Mouse (Mus musculus) hindbrain, embryonic 16.5 days (tissue): ENCODE measurements around the gene Tcam1. TPM values are rescaled to one million over a fixed set of nuclear protein-coding genes. Genes with fewer than 3 reads are reported as not detected.

Experiments
- ATAC-seq: fragments of 200-750 bp; cut with Nextera tagmentation; 2 replicates; pipeline ENCODE4 v1.8.0; 2017; ENCODE audit warnings: moderate TSS enrichment, moderate library complexity
- H3K27ac ChIP-seq: fragments of 300-500 bp; sonication (generic); 2 replicates; pipeline ENCODE4 v1.5.1; 2014; ENCODE audit warnings: low read depth, mild to moderate bottlenecking, control low read depth, low read length, moderate library complexity
- H3K27me3 ChIP-seq: fragments of 300-500 bp; sonication (generic); replicated peaks from 2 replicates; pipeline ENCODE4 v1.6.1; 2014; ENCODE audit warnings: low read length; ENCODE audit not compliant: control insufficient read depth, insufficient read depth
- H3K36me3 ChIP-seq: fragments of 300-500 bp; sonication (generic); 2 replicates; pipeline ENCODE4 v1.6.1; 2014; ENCODE audit warnings: mild to moderate bottlenecking, low read length, moderate library complexity, mixed read lengths; ENCODE audit not compliant: control insufficient read depth, insufficient read depth
- H3K4me1 ChIP-seq: fragments of 300-500 bp; sonication (generic); 2 replicates; pipeline ENCODE4 v1.6.1; 2014; ENCODE audit warnings: low read depth, low read length; ENCODE audit not compliant: control insufficient read depth, insufficient read depth
- H3K4me2 ChIP-seq: fragments of 300-500 bp; sonication (generic); 2 replicates; pipeline ENCODE4 v1.6.1; 2014; ENCODE audit warnings: mild to moderate bottlenecking, low read length, control low read depth, moderate library complexity
- H3K4me3 ChIP-seq: fragments of 300-500 bp; sonication (generic); 2 replicates; pipeline ENCODE4 v1.5.1; 2014; ENCODE audit warnings: mild to moderate bottlenecking, low read length, control low read depth, moderate library complexity
- H3K9ac ChIP-seq: fragments of 300-500 bp; sonication (generic); 2 replicates; pipeline ENCODE4 v1.6.1; 2014; ENCODE audit warnings: low read depth, mild to moderate bottlenecking, control low read depth, low read length, moderate library complexity
- H3K9me3 ChIP-seq: fragments of 300-500 bp; sonication (generic); 2 replicates; pipeline ENCODE4 v1.6.1; 2014; ENCODE audit warnings: mild to moderate bottlenecking, low read length, moderate library complexity; ENCODE audit not compliant: control insufficient read depth
- WGBS: fragments of 180-500 bp; shearing (Covaris S2); extraction: QIAGEN DNeasy Blood & Tissue Kit; methylation state at CpG from one replicate; pipeline ENCODE4 v1.1.7; 2014; 5-methylcytosine and 5-hydroxymethylcytosine counted together
- polyA plus RNA-seq: library from polyadenylated mRNA; unstranded; fragments of >200 nt; fragmentation: Nextera tagmentation; extraction: Ambion mirVana; gene quantifications from 2 replicates; pipeline ENCODE4 v1.2.1, GENCODE M21; 2015

Gene Tcam1
- polyA plus RNA-seq, 1 experiment from 2014 or later: 0.06 TPM

GRCm38 (mm10) chr11:106286206-106286605 lies 9.7 kb downstream of the Tcam1 start:
- Histone ChIP-seq H3K4me2 (no peak overlapping the region), H3K27me3 (no peaks in the 10 kb centered on the region), H3K4me3 (no peak overlapping the region), H3K9ac (no peak overlapping the region), H3K27ac (no peak overlapping the region), H3K9me3 (no peaks in the 10 kb centered on the region), H3K36me3 (no peaks in the 10 kb centered on the region), H3K4me1 (no peaks in the 10 kb centered on the region)
- WGBS: 78% methylated on average over 7 of the region's 7 CpGs
- no peak for ATAC-seq

GRCm38 (mm10) chr11:106286987-106287386 lies 10.5 kb downstream of the Tcam1 start:
- H3K27ac ChIP-seq: no peak overlapping the region
- H3K27me3 ChIP-seq: no peaks in the 10 kb centered on the region
- WGBS: 56% methylated on average over 11 of the region's 11 CpGs
- no peaks in the 10 kb centered on the region for H3K36me3 ChIP-seq
- H3K4me3 ChIP-seq: no peak overlapping the region
- no peaks in the 10 kb centered on the region for H3K4me1 ChIP-seq
- no peaks in the 10 kb centered on the region for H3K9me3 ChIP-seq
- H3K4me2 ChIP-seq: no peak overlapping the region
- H3K9ac ChIP-seq: no peak overlapping the region
- ATAC-seq: no peak

- ATAC-seq: no peak
- H3K36me3 ChIP-seq: no peaks in the 10 kb centered on the region
- H3K4me2 ChIP-seq: no peak overlapping the region
- H3K4me1 ChIP-seq: no peaks in the 10 kb centered on the region
- H3K27me3 ChIP-seq: no peaks in the 10 kb centered on the region
- no peak overlapping the region for H3K27ac ChIP-seq
- no peak overlapping the region for H3K4me3 ChIP-seq
- no peak overlapping the region for H3K9ac ChIP-seq
- no peaks in the 10 kb centered on the region for H3K9me3 ChIP-seq
- 50% methylated on average over 8 of the region's 8 CpGs for WGBS
Observed at GRCm38 (mm10) chr11:106289369-106289768, 12.9 kb downstream of the Tcam1 start.

GRCm38 (mm10) chr11:106290376-106290775 lies 13.9 kb downstream of the Tcam1 start:
- Histone ChIP-seq H3K27me3 (no peaks in the 10 kb centered on the region), H3K4me3 (no peak overlapping the region), H3K9me3 (no peaks in the 10 kb centered on the region), H3K36me3 (no peaks in the 10 kb centered on the region), H3K9ac (no peak overlapping the region), H3K4me2 (no peak overlapping the region), H3K27ac (no peak overlapping the region), H3K4me1 (no peaks in the 10 kb centered on the region)
- no peak for ATAC-seq
- 90% methylated on average over 5 of the region's 5 CpGs for WGBS

GRCm38 (mm10) chr11:106291861-106292260 lies 15.4 kb downstream of the Tcam1 start:
- H3K4me3 ChIP-seq: no peak overlapping the region
- H3K4me1 ChIP-seq: no peaks in the 10 kb centered on the region
- no peaks in the 10 kb centered on the region for H3K9me3 ChIP-seq
- 86% methylated on average over 2 of the region's 2 CpGs for WGBS
- H3K27me3 ChIP-seq: no peaks in the 10 kb centered on the region
- no peak for ATAC-seq
- H3K27ac ChIP-seq: no peak overlapping the region
- H3K36me3 ChIP-seq: no peaks in the 10 kb centered on the region
- H3K4me2 ChIP-seq: no peak overlapping the region
- no peak overlapping the region for H3K9ac ChIP-seq

- H3K4me3 ChIP-seq: no peak within 1 kb of the TSS
- WGBS: 82% methylated on average over 9 of the region's 9 CpGs
- no peak within 1 kb of the TSS for H3K9ac ChIP-seq
- H3K4me2 ChIP-seq: no peak within 1 kb of the TSS
- no peaks in the 10 kb centered on the region for H3K27me3 ChIP-seq
- H3K4me1 ChIP-seq: no peaks in the 10 kb centered on the region
- no peak within 1 kb of the TSS for H3K27ac ChIP-seq
- no peaks in the 10 kb centered on the region for H3K9me3 ChIP-seq
- no peak for ATAC-seq
- no peaks in the 10 kb centered on the region for H3K36me3 ChIP-seq
Observed at GRCm38 (mm10) chr11:106301765-106302164, 25.3 kb downstream of the Tcam1 start, which contains the start of gene Gh. Gh (minus strand) TSS chr11:106301865.

GRCm38 (mm10) chr11:106302634-106303033 lies 26.2 kb downstream of the Tcam1 start:
- Histone ChIP-seq H3K4me3 (no peak overlapping the region), H3K27me3 (no peaks in the 10 kb centered on the region), H3K4me2 (no peak overlapping the region), H3K4me1 (no peaks in the 10 kb centered on the region), H3K9me3 (no peaks in the 10 kb centered on the region), H3K9ac (no peak overlapping the region), H3K27ac (no peak overlapping the region), H3K36me3 (no peaks in the 10 kb centered on the region)
- no peak for ATAC-seq
- WGBS: 30% methylated on average over 2 of the region's 2 CpGs

- Histone ChIP-seq H3K27me3 (no peaks in the 10 kb centered on the region), H3K4me2 (no peak overlapping the region), H3K9me3 (no peaks in the 10 kb centered on the region), H3K36me3 (no peaks in the 10 kb centered on the region), H3K27ac (no peak overlapping the region), H3K4me3 (no peak overlapping the region), H3K9ac (no peak overlapping the region), H3K4me1 (no peaks in the 10 kb centered on the region)
- WGBS: 85% methylated on average over 10 of the region's 10 CpGs
- no peak for ATAC-seq
Observed at GRCm38 (mm10) chr11:106305348-106306064, 29.0 kb downstream of the Tcam1 start.

- Histone ChIP-seq H3K4me2 (no peak overlapping the region), H3K4me3 (no peak overlapping the region), H3K27ac (no peak overlapping the region), H3K9me3 (no peaks in the 10 kb centered on the region), H3K4me1 (no peaks in the 10 kb centered on the region), H3K9ac (no peak overlapping the region), H3K36me3 (no peaks in the 10 kb centered on the region), H3K27me3 (no peaks in the 10 kb centered on the region)
- ATAC-seq: no peak
- 81% methylated on average over 3 of the region's 3 CpGs for WGBS
Observed at GRCm38 (mm10) chr11:106306065-106306385, 29.6 kb downstream of the Tcam1 start.
